Mouse (Mus musculus) cerebellum, adult 9-11 months (tissue): Measurements from ENCODE around the gene H2al1m.
"Not testable (repeated sequence)": the region's sequence is repeated elsewhere in the genome, so short reads cannot be mapped to it uniquely, and the experiment has no call there.

Experiments
- DNase-seq: peaks from one replicate; pipeline ENCODE4 v3.0.0; 2022

The H2al1m gene

GRCm38 (mm10) chrX:9332366-9332962, 48.9 kb downstream of the H2al1m start:
- not testable (repeated sequence) for DNase-seq

- not testable (repeated sequence) for DNase-seq
These were observed 49.5 kb downstream of the H2al1m start for GRCm38 (mm10) chrX:9333035-9333434.
